Mouse (Mus musculus) C2C12 (cell line): ENCODE results near the gene Tanc1.

Experiments used
- CEBPB ChIP-seq: IDR thresholded peaks from one replicate; pipeline ENCODE4 v1.6.1; 2011; ENCODE audit warnings: low read depth, mild to moderate bottlenecking, control low read depth, moderate library complexity
- CTCF ChIP-seq: IDR thresholded peaks from one replicate; pipeline ENCODE4 v1.5.1; 2011; ENCODE audit not compliant: control insufficient read depth, insufficient read depth, insufficient read length
- FOSL1 ChIP-seq: IDR thresholded peaks from one replicate; pipeline ENCODE4 v1.8.0; 2011; ENCODE audit warnings: mild to moderate bottlenecking, low read length; ENCODE audit not compliant: poor library complexity, insufficient read depth, severe bottlenecking
- MAX ChIP-seq: IDR thresholded peaks from one replicate; pipeline ENCODE4 v1.6.1; 2011; ENCODE audit warnings: mild to moderate bottlenecking, control low read depth
- MYOD1 ChIP-seq: IDR thresholded peaks from one replicate; pipeline ENCODE4 v1.6.1; 2011; ENCODE audit warnings: low read depth; ENCODE audit not compliant: control insufficient read depth, insufficient read length
- MYOG ChIP-seq: IDR thresholded peaks from one replicate; pipeline ENCODE4 v1.6.1; 2011; ENCODE audit not compliant: control insufficient read depth, insufficient read length; ENCODE audit errors: extremely low read depth
- USF1 ChIP-seq: IDR thresholded peaks from one replicate; pipeline ENCODE4 v1.6.1; 2011; ENCODE audit warnings: low read depth, mild to moderate bottlenecking, control low read depth, moderate library complexity

DNA sequence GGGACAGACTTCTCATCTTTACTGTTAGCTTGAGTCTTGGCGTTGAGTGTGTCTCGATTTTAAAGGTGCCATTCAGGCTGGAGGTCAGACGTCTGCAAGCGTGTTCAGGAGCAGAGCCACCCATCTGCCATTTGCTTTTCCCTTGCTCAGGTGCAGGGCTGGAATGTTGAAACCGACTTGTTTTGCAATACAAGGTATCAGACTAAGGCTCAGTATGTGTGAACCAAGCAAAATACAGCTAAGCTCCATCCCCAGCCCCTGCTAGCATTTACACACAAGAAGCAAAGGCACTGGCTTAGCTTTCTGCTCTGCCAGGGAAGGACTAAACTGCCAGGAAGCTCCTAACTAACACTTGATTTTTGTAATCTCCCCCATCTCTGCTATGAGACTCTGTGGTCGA, 162.5 kb downstream of the Tanc1 start:
- no peak for TF ChIP-seq CTCF
- no peak for TF ChIP-seq MAX
- TF ChIP-seq MYOD1, result no peak
- TF ChIP-seq CEBPB, result no peak
- no peak for TF ChIP-seq MYOG
- TF ChIP-seq FOSL1, result no peak
- TF ChIP-seq USF1, result no peak
